Mouse (Mus musculus) naive thymus-derived CD4-positive, alpha-beta T cell, adult 2 months (primary cell): ENCODE measurements around the gene Rims1.

Source experiments
- DNase-seq: peaks from one replicate; pipeline ENCODE4 v3.0.0-alpha.2; 2011; ENCODE audit warnings: low read depth

The Rims1 gene

GRCm38 (mm10) chr1:22805726-22806625 lies at the start of gene Rims1:
Rims1 (minus strand) TSS chr1:22805994.
- DNase-seq = no peak

- no peak for DNase-seq
Measured at GRCm38 (mm10) chr1:22806626-22807096, 867 bp upstream of the Rims1 start.

DNA sequence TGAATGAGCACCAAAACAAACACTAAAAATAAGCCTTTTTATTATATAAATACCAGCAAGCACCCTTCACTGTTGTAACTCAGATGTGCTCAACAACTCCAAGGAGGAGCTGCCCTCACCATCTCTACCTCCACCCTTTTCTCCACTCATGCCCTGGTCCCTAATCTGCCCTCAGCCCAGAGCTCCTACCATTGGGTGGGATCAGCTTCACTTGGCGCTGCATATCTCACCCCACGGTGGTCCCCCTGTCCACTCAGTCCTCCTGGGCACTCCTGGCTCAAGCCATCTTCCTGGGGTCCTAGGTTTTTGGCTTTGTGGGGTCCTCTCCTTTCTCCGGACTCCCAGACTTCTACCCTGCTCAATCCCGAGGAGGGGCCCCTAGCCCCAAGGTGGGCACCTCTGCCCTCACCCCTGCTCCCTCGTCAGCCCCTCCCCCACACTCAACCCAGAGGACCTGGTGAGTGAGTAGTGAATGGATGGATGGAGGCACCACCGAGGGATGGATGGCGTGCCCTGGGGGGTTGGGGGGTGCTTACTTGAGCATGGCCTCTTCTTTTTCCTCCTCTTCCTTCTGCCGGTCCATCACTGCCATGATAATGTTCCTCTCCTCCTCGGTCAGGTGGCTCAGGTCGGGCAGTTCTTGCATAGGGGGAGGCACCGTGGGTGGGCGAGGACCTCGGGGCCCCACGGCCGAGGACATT lies 619 bp downstream of the Rims1 start:
- no peak for DNase-seq

- no peak for DNase-seq
Measured at GRCm38 (mm10) chr1:22804148-22804885, 1.5 kb downstream of the Rims1 start.

DNA sequence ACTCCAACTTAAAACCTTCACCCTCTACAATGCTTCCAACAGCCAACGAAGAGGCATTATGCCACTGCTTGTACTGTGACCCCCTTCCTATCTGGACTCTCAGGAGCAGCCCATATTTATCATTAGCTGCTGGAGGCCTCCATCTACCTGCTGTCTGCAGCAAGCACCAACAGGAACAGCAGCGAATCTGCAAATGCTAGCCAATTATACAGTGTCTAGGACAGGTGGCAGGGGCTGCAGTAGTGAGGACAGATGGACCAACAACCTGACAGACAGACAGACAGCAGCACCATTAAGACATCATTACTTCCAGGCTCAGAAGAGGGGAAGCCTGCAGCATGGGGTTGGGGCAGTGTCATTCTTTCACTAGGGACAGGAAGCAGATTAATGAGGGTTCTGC lies 2.3 kb downstream of the Rims1 start:
- no peak for DNase-seq

DNA sequence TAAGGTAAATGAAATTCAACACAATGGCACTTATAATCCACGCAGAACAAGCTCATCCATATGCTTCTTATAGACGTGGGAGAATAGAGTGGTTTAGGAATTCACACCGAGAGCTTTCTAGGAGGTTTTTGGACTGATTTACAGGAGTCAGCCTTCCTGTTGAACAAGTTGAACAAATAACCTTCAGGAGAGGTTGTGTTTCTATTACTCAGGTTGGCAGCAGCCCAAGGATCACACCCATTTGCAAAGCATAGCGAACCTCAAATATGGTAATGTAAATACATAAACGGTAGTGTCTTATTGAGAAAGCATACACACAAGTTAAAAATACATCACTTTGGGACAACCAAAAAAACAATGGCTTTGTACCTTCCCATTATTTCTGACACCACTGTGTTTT lies 5.5 kb downstream of the Rims1 start:
- DNase-seq = no peak

DNA sequence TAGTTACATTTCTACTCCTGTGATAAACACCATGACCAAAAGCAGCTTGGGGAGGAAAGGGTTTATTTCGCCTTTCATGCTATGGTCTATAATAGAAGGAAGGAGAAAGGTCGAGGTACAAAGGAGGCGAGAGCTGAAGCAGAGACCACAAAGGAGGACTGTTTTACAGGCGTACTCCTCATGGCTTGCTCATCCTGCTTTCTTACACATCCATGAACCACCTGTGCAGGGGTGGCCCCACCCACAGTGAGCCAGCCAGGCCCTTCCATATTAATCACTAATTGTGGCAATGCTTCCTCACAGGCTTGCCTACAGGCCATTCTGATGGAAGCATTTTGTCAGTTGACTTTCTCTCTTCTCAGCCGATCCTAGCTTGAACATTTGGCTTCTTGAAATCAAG lies 8.7 kb downstream of the Rims1 start:
- DNase-seq = no peak

- no peak for DNase-seq
Measured at GRCm38 (mm10) chr1:22789391-22789909, 16.3 kb downstream of the Rims1 start.

GRCm38 (mm10) chr1:22787616-22788015 lies 18.2 kb downstream of the Rims1 start:
- DNase-seq = no peak

DNA sequence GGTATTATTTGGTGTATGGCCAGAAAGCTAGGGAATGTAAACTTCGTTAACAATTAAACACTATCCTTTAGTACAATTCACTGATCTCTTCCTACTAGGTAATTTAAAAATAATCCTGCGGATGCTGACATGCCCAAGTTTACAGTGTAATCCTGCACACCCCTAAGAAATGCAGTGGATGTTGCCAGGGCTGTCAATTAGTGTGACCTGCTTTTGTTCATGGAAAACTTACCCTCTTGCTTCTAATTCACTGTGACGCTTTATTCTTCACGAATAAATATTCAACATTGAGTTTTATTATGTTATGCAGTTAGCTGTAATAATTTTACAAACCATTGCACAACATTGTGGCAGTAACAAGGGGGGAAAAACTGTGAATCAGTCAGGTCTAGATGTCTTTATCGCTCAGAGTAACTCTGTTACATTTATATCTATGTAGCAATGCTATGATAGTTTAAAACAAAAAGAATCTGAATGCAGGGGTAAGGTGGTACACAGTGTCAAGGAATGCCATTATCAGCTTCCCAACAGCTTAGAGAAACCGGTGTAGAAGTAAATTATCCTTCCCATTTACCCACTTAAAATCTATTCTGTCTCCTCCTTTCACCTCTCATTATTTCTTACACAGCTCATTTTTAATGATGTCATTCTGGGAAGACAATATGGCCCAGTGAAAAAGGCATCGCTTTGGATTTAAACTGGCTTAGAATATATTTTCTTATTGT lies 35.1 kb downstream of the Rims1 start:
- DNase-seq = no peak

DNA sequence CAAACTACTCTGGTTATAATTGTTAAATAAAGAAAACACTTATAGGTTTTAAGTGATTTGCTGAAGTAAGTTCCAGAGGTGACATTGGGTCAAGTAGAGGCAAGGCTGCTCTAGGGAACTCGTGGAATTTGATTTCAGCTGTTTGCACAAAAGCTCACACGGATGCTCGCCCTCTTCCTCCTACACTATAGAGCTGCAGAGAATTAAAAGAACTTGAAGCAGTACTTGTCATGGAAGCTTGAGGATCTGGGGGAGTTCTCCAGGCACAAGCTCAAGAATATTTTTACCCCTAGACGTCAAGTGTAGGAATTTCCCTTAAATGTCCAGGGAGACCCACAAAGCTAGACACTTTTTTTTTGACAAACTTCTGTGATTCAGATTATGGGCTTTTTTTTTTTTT lies 42.4 kb downstream of the Rims1 start:
- no peak for DNase-seq

- no peak for DNase-seq
Measured at GRCm38 (mm10) chr1:22762780-22763179, 43.0 kb downstream of the Rims1 start.

- DNase-seq = no peak
Measured at GRCm38 (mm10) chr1:22750536-22750935, 55.3 kb downstream of the Rims1 start.

DNA sequence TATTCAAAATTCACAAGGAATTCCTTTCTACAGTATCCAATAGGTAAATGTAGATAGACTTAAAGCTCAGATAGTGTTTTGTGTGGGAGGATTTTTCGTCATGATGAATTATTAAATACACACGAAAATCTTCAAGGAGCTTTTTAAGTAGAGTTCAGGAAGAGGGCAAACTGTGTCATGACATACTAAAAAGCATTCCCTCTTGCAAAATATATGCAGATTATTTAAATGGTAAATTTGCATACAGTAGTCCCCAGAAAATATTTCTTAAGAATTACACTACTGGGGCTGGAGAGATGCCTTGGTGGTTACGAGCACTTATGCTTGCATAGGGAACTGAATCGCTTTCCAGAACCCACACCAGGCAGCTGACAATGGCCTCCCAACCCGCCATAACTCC lies 61.1 kb downstream of the Rims1 start:
- DNase-seq = no peak

GRCm38 (mm10) chr1:22737491-22737890 lies 68.3 kb downstream of the Rims1 start:
- no peak for DNase-seq

DNA sequence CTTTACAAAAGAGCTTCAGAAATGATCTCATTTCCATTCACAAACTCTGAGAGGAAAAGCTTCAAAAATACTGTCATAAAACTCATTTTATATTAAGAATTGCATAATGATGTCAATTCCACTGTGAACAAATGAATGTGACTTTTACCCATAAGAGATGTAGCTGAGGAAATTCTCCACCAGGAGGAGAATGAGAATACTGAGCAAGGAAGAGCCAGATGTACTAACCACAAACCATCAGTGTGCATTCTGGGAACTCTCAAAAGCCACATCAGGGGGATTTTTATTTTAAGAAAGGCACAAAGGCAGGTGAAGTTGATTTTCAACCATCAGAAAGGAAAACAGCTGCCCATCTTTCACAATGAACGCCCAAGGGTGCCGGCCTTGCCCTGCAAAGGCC lies 71.4 kb downstream of the Rims1 start:
- DNase-seq = no peak

GRCm38 (mm10) chr1:22733281-22733680 lies 72.5 kb downstream of the Rims1 start:
- no peak for DNase-seq

DNA sequence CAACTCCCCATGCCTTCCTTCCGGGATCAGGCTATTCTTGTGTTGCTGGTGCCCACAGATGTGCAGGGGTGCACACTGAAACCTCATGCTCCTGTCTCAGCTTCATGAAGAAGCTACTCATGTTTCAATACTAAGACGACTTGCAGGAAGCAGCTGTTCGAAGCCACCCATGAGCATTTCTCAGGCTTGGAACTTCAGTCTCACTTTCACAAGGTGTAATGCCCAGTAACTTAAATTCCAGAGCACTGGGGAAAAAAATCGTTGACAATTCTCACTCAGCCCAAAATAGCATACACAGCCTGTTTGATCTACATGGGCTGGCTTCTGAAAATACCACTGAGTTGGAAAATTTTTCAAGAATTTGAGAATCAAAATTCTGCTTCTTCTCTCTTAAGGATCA lies 77.6 kb downstream of the Rims1 start:
- no peak for DNase-seq

DNA sequence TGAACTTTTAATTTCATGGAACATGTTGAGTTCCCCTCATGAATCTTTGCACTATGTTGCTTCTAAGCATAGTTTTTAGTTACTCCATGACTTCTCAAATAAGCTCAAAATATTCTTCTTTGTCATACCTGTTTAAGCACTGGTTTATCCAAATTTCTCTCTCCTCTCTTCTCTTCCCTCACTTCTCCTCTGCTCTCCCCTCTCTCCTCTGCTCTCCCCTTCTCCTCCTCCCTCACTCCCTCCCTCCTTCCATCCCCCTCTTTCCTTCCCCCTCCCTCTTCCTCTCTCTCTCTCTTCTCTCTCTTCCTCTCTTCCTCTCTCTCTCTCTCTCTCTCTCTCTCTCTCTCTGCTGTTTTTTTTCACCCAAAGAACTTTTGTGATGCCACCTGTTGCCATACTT lies 84.1 kb downstream of the Rims1 start:
- no peak for DNase-seq

DNA sequence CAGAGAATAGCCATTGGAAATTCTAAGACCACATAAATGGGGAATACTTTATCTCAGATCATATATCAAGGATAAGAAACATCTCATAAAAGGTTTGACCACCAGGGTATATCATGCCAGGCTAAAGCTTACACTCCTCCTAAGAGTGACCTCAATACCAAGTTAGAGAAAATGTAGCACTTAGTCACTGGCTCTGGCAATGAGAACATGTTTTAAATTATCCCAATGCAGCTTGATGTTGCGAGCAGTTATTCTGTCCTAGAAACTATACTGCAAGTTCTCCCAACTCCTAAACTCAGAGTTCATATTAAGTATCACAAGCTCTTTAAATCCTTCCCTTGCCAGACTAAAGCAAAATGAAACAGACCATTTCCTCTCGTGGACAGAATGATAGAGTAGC lies 85.1 kb downstream of the Rims1 start:
- DNase-seq = no peak

- DNase-seq = no peak
Measured at GRCm38 (mm10) chr1:22709461-22709860, 96.3 kb downstream of the Rims1 start.

GRCm38 (mm10) chr1:22695046-22695445 lies 110.7 kb downstream of the Rims1 start:
- DNase-seq = no peak
